Mouse (Mus musculus) right cerebral cortex, postnatal 14 days (tissue): ENCODE measurements around the gene Tmem123.

Source experiments
- DNase-seq: peaks from one replicate; pipeline ENCODE4 v3.0.0; 2022

Gene Tmem123

GRCm38 (mm10) chr9:7763614-7764300 is at the start of gene Tmem123:
Tmem123 (plus strand) TSS chr9:7764041.
- peak; percentile 88 for DNase-seq

- no peak for DNase-seq
Measured at GRCm38 (mm10) chr9:7714062-7714907, 49.6 kb upstream of the Tmem123 start.

GRCm38 (mm10) chr9:7714908-7715175 is 49.0 kb upstream of the Tmem123 start:
- DNase-seq, result no peak

GRCm38 (mm10) chr9:7721543-7721942 is 42.3 kb upstream of the Tmem123 start:
- DNase-seq, result no peak

GRCm38 (mm10) chr9:7728997-7729396 is 34.8 kb upstream of the Tmem123 start:
- DNase-seq, result no peak

GRCm38 (mm10) chr9:7742696-7743095 is 21.1 kb upstream of the Tmem123 start:
- no peak for DNase-seq

- no peak for DNase-seq
Measured at GRCm38 (mm10) chr9:7744156-7744555, 19.7 kb upstream of the Tmem123 start.

GRCm38 (mm10) chr9:7748881-7749280 is 15.0 kb upstream of the Tmem123 start:
- no peak for DNase-seq

GRCm38 (mm10) chr9:7749537-7749936 is 14.3 kb upstream of the Tmem123 start:
- DNase-seq, result no peak

- no peak for DNase-seq
Measured at GRCm38 (mm10) chr9:7755889-7756423, 7.9 kb upstream of the Tmem123 start.

GRCm38 (mm10) chr9:7761906-7762455 is 1.9 kb upstream of the Tmem123 start:
- no peak for DNase-seq

- DNase-seq, result no peak
Measured at GRCm38 (mm10) chr9:7762741-7763140, 1.1 kb upstream of the Tmem123 start.

- no peak for DNase-seq
Measured at GRCm38 (mm10) chr9:7764463-7764871, 626 bp downstream of the Tmem123 start.

- DNase-seq, result no peak
Measured at GRCm38 (mm10) chr9:7765236-7765635, 1.4 kb downstream of the Tmem123 start.

GRCm38 (mm10) chr9:7766582-7766981 is 2.7 kb downstream of the Tmem123 start:
- DNase-seq, result no peak

- no peak for DNase-seq
Measured at GRCm38 (mm10) chr9:7767526-7767925, 3.7 kb downstream of the Tmem123 start.

- no peak for DNase-seq
Measured at GRCm38 (mm10) chr9:7769081-7769480, 5.2 kb downstream of the Tmem123 start.

- DNase-seq, result no peak
Measured at GRCm38 (mm10) chr9:7769491-7769890, 5.7 kb downstream of the Tmem123 start.

GRCm38 (mm10) chr9:7772361-7772760 is 8.5 kb downstream of the Tmem123 start:
- no peak for DNase-seq

- DNase-seq, result no peak
Measured at GRCm38 (mm10) chr9:7772773-7773454, 9.1 kb downstream of the Tmem123 start.

GRCm38 (mm10) chr9:7773686-7774085 is 9.8 kb downstream of the Tmem123 start:
- no peak for DNase-seq

GRCm38 (mm10) chr9:7774538-7774937 is 10.7 kb downstream of the Tmem123 start:
- no peak for DNase-seq

GRCm38 (mm10) chr9:7775011-7775410 is 11.2 kb downstream of the Tmem123 start:
- no peak for DNase-seq
